ENCODE assay signal across 14 mouse cellular contexts in genomic region chr19:41693727-41694126, GRCm38 (mm10). TPM values are rescaled to one million over a fixed set of nuclear protein-coding genes. Genes with fewer than 3 reads are reported as not detected.
DNase-seq lines count a peak whose midpoint lies in the region; ATAC-seq lines count a peak whose summit lies in the region.
"Had no signal": no experiment of that assay in that cellular context is flagged by ENCODE, and none has a peak within 500 bp of the region (broad histone marks: within the 10 kb centered on the region; RNA-seq: fewer than 3 reads in every experiment).

No protein-coding gene starts in this region.

- H3K4me2 ChIP-seq in midbrain, embryonic 11.5 days: no peak overlapping the region
- no peak overlapping the region; the same call in 1 of the 2 replicates for H3K4me2 ChIP-seq in hindbrain, embryonic 12.5 days (replicated peaks)
- H3K4me2 ChIP-seq in midbrain, embryonic 15.5 days: no peak overlapping the region; the same call in 1 of the 2 replicates

- peak; percentile 70 for DNase-seq in midbrain, embryonic 10.5 days (ENCODE audit: low spot score)
- DNase-seq in midbrain, embryonic 11.5 days (ENCODE audit: low spot score, missing footprints): no peak
- no peak for DNase-seq in kidney, postnatal 36 days
- DNase-seq in B cell, adult 2 months: no peak
- no peak for DNase-seq in gastrocnemius, adult 18-20 months (ENCODE audit: low spot score)
- DNase-seq: kidney, adult 11 months; lung, adult 2 months had no signal

- H3K27me3 ChIP-seq in midbrain, embryonic 10.5 days (ENCODE audit: low read depth, poor library complexity, severe bottlenecking): peaks cover 90% of the 10 kb centered on the region
- H3K27me3 ChIP-seq in midbrain, embryonic 11.5 days (ENCODE audit: control insufficient read depth, insufficient read depth, low read length): peaks cover 13% of the 10 kb centered on the region
- H3K27me3 ChIP-seq in hindbrain, embryonic 12.5 days: peaks cover 15% of the 10 kb centered on the region
- no peaks in the 10 kb centered on the region; the same call in 1 of the 2 replicates for H3K27me3 ChIP-seq in midbrain, embryonic 15.5 days (replicated peaks)

- H3K9ac ChIP-seq in midbrain, embryonic 11.5 days (ENCODE audit: low read length): no peak overlapping the region
- no peak overlapping the region for H3K9ac ChIP-seq in hindbrain, embryonic 12.5 days
- no peak overlapping the region for H3K9ac ChIP-seq in midbrain, embryonic 15.5 days

- no peaks in the 10 kb centered on the region for H3K36me3 ChIP-seq in midbrain, embryonic 10.5 days
- H3K36me3 ChIP-seq in midbrain, embryonic 11.5 days (ENCODE audit: control insufficient read depth, insufficient read depth, low read length): no peaks in the 10 kb centered on the region
- no peaks in the 10 kb centered on the region for H3K36me3 ChIP-seq in hindbrain, embryonic 12.5 days
- no peaks in the 10 kb centered on the region for H3K36me3 ChIP-seq in midbrain, embryonic 15.5 days (replicated peaks)
- H3K36me3 ChIP-seq: embryonic facial prominence, embryonic 10.5 days; limb, embryonic 10.5 days had no signal

- H3K9me3 ChIP-seq in midbrain, embryonic 10.5 days (replicated peaks): no peaks in the 10 kb centered on the region
- H3K9me3 ChIP-seq in midbrain, embryonic 11.5 days (ENCODE audit: control insufficient read depth, low read length): no peaks in the 10 kb centered on the region; the same call in 1 of the 2 replicates
- H3K9me3 ChIP-seq in hindbrain, embryonic 12.5 days (replicated peaks): no peaks in the 10 kb centered on the region
- no peaks in the 10 kb centered on the region for H3K9me3 ChIP-seq in midbrain, embryonic 15.5 days
- H3K9me3 ChIP-seq: embryonic facial prominence, embryonic 10.5 days; limb, embryonic 10.5 days had no signal

- H3K4me3 ChIP-seq in midbrain, embryonic 10.5 days: 0 out of 2 replicates have a peak overlapping the region, but pooled peaks have one; percentile 17
- H3K4me3 ChIP-seq in midbrain, embryonic 11.5 days (ENCODE audit: low read depth, low read length): no peak overlapping the region
- H3K4me3 ChIP-seq in hindbrain, embryonic 12.5 days: no peak overlapping the region
- no peak overlapping the region for H3K4me3 ChIP-seq in midbrain, embryonic 15.5 days
- H3K4me3 ChIP-seq: embryonic facial prominence, embryonic 10.5 days; limb, embryonic 10.5 days had no signal

- ATAC-seq in midbrain, embryonic 11.5 days (ENCODE audit: low FRiP score): no peak; the same call in 1 of the 2 replicates
- ATAC-seq in hindbrain, embryonic 12.5 days (ENCODE audit: low FRiP score): no peak
- peak; percentile 38 for ATAC-seq in midbrain, embryonic 15.5 days (replicated peaks)
- ATAC-seq in megakaryocyte, adult 5-6 weeks (ENCODE audit: poor library complexity, severe bottlenecking): no peak
- ATAC-seq: CD4-positive, CD25-positive, alpha-beta regulatory T cell, adult 4 months had no signal

- H3K4me1 ChIP-seq in midbrain, embryonic 10.5 days: peaks cover 87% of the 10 kb centered on the region
- peaks cover 45% of the 10 kb centered on the region for H3K4me1 ChIP-seq in midbrain, embryonic 11.5 days (ENCODE audit: control insufficient read depth, insufficient read depth, low read length)
- peaks cover 79% of the 10 kb centered on the region for H3K4me1 ChIP-seq in hindbrain, embryonic 12.5 days
- peaks cover 75% of the 10 kb centered on the region for H3K4me1 ChIP-seq in midbrain, embryonic 15.5 days

- H3K27ac ChIP-seq in midbrain, embryonic 10.5 days (replicated peaks): peak overlapping the region; percentile 75
- no peak overlapping the region; the same call in 1 of the 2 replicates for H3K27ac ChIP-seq in midbrain, embryonic 11.5 days (ENCODE audit: low read depth, low read length)
- peak overlapping the region; percentile 25 for H3K27ac ChIP-seq in hindbrain, embryonic 12.5 days
- H3K27ac ChIP-seq in midbrain, embryonic 15.5 days: peak overlapping the region; percentile 73
- H3K27ac ChIP-seq: embryonic facial prominence, embryonic 10.5 days; limb, embryonic 10.5 days had no signal

- 28% methylated on average over 5 of the region's 5 CpGs for WGBS in midbrain, embryonic 10.5 days
- WGBS in midbrain, embryonic 11.5 days: 29% methylated on average over 5 of the region's 5 CpGs
- 31% methylated on average over 5 of the region's 5 CpGs for WGBS in hindbrain, embryonic 12.5 days
- 22% methylated on average over 5 of the region's 5 CpGs for WGBS in midbrain, embryonic 15.5 days

RNA-seq across cellular contexts. Expression of gene Slit1, which starts 49.7 kb away (rescaled TPM):
- polyA plus RNA-seq in midbrain, embryonic 10.5 days (2016; fragmentation: Nextera tagmentation; extraction: Ambion mirVana): 12.8 and 13.4 TPM in 2 replicates
- polyA plus RNA-seq in midbrain, embryonic 11.5 days (2014; fragmentation: Nextera tagmentation; extraction: Ambion mirVana): 8.8 and 10.2 TPM in 2 replicates
- 28.9 and 31.9 TPM in 2 replicates for polyA plus RNA-seq in hindbrain, embryonic 12.5 days (2016; fragmentation: Nextera tagmentation; extraction: Ambion mirVana)
- polyA plus RNA-seq in midbrain, embryonic 15.5 days (2015; fragmentation: Nextera tagmentation; extraction: Ambion mirVana): 23.9 and 26.7 TPM in 2 replicates
- total RNA-seq in megakaryocyte, adult 5-6 weeks (2015): 0.05 and 0.29 TPM in 2 replicates
- not detected in 2 replicates for total RNA-seq in megakaryocyte, adult 5-6 weeks (2017)
- total RNA-seq in gastrocnemius, adult 18-20 months (2021): 1 to 10 TPM in 1 of 2 experiments, under 1 TPM in 1; 0.50 to 1.2 TPM
- polyA plus RNA-seq: CD4-positive, CD25-positive, alpha-beta regulatory T cell, adult 4 months; heart, embryonic 14.5 days had no signal
